Mouse (Mus musculus) cortical plate, adult 2 months (tissue): ENCODE measurements around the gene B9d1. TPM values are rescaled to one million over a fixed set of nuclear protein-coding genes. Genes with fewer than 3 reads are reported as not detected.

Experiments used
- H3K27ac ChIP-seq: fragments of 200-500 bp; 2 replicates; pipeline ENCODE4 v1.5.1; 2012; ENCODE audit warnings: low read length, control low read depth, inconsistent platforms; ENCODE audit not compliant: insufficient read depth
- H3K4me1 ChIP-seq: fragments of 200-500 bp; 2 replicates; pipeline ENCODE4 v1.6.1; 2011; ENCODE audit warnings: low read length; ENCODE audit not compliant: control insufficient read depth, insufficient read depth
- H3K4me3 ChIP-seq: fragments of 200-500 bp; 2 replicates; pipeline ENCODE4 v1.5.1; 2011; ENCODE audit warnings: mild to moderate bottlenecking, low read length, control low read depth; ENCODE audit not compliant: insufficient read depth
- CTCF ChIP-seq: fragments of 200-500 bp; IDR thresholded peaks from 2 replicates; pipeline ENCODE4 v1.5.1; 2011; ENCODE audit warnings: mild to moderate bottlenecking, control low read depth, low read length; ENCODE audit not compliant: insufficient read depth; ENCODE audit errors: extremely low read depth
- POLR2A ChIP-seq: fragments of 200-500 bp; IDR thresholded peaks from 2 replicates; pipeline ENCODE4 v1.6.1; 2011; ENCODE audit warnings: mild to moderate bottlenecking, low read length, control low read depth; ENCODE audit not compliant: insufficient read depth; ENCODE audit errors: extremely low read depth
- polyA plus RNA-seq: library from polyadenylated mRNA; depleted of rRNA; stranded (reverse); fragments of >200 nt; gene quantifications from 2 replicates; pipeline ENCODE4 v1.2.3, GENCODE M21; 2012

B9d1 gene
- polyA plus RNA-seq, 1 experiment = 50.0 TPM

GRCm38 (mm10) chr11:61489085-61489484 lies 15.9 kb upstream of the B9d1 start:
- Histone ChIP-seq H3K4me1 (peaks cover 3% of the 10 kb centered on the region), H3K4me3 (no peak overlapping the region), H3K27ac (no peak overlapping the region)
- TF ChIP-seq POLR2A (no peak), CTCF (no peak)

- TF ChIP-seq POLR2A (no peak), CTCF (no peak)
- Histone ChIP-seq H3K4me3 (no peak overlapping the region), H3K4me1 (peaks cover 3% of the 10 kb centered on the region), H3K27ac (no peak overlapping the region)
Observed at GRCm38 (mm10) chr11:61489874-61490273, 15.1 kb upstream of the B9d1 start.

GRCm38 (mm10) chr11:61490944-61491520 lies 13.9 kb upstream of the B9d1 start:
- H3K4me1 ChIP-seq = peaks cover 3% of the 10 kb centered on the region
- H3K4me3 ChIP-seq = no peak overlapping the region
- TF ChIP-seq CTCF = no peak
- TF ChIP-seq POLR2A = no peak
- no peak overlapping the region for H3K27ac ChIP-seq

GRCm38 (mm10) chr11:61492749-61493401 lies 12.1 kb upstream of the B9d1 start:
- Histone ChIP-seq H3K4me1 (peaks cover 1% of the 10 kb centered on the region; the same call in 1 of the 2 replicates), H3K27ac (no peak overlapping the region), H3K4me3 (peak overlapping the region; percentile 93)
- TF ChIP-seq CTCF (no peak), POLR2A (no peak)

GRCm38 (mm10) chr11:61493525-61494128 lies 11.3 kb upstream of the B9d1 start:
- peak overlapping the region; percentile 26; the same call in 1 of the 2 replicates for H3K27ac ChIP-seq
- no peak for TF ChIP-seq POLR2A
- TF ChIP-seq CTCF = no peak
- H3K4me1 ChIP-seq = peaks cover 1% of the 10 kb centered on the region; the same call in 1 of the 2 replicates
- H3K4me3 ChIP-seq = peak overlapping the region; percentile 93

- peak within 1 kb of the TSS; percentile 26; the same call in 1 of the 2 replicates for H3K27ac ChIP-seq
- peaks cover 1% of the 10 kb centered on the region; the same call in 1 of the 2 replicates for H3K4me1 ChIP-seq
- TF ChIP-seq CTCF (no peak), POLR2A (peak; percentile 50; the same call in 1 of the 2 replicates)
- peak within 1 kb of the TSS; percentile 93 for H3K4me3 ChIP-seq
Observed at GRCm38 (mm10) chr11:61494129-61494997, 10.6 kb upstream of the B9d1 start, which contains the start of gene Mapk7. Mapk7 (minus strand) TSS chr11:61494406.

GRCm38 (mm10) chr11:61495528-61495927 lies 9.4 kb upstream of the B9d1 start:
- Histone ChIP-seq H3K4me3 (no peak overlapping the region), H3K27ac (no peak overlapping the region), H3K4me1 (peaks cover 1% of the 10 kb centered on the region; the same call in 1 of the 2 replicates)
- TF ChIP-seq CTCF = no peak

- TF ChIP-seq CTCF = no peak
- Histone ChIP-seq H3K4me3 (no peak overlapping the region), H3K4me1 (peaks cover 1% of the 10 kb centered on the region; the same call in 1 of the 2 replicates), H3K27ac (no peak overlapping the region)
Observed at GRCm38 (mm10) chr11:61497490-61497889, 7.5 kb upstream of the B9d1 start.
